Mouse (Mus musculus): ENCODE results near the gene Gzmg.
"Not testable (repeated sequence)": the region's sequence is repeated elsewhere in the genome, so short reads cannot be mapped to it uniquely, and the experiment has no call there.

Gzmg gene

DNA sequence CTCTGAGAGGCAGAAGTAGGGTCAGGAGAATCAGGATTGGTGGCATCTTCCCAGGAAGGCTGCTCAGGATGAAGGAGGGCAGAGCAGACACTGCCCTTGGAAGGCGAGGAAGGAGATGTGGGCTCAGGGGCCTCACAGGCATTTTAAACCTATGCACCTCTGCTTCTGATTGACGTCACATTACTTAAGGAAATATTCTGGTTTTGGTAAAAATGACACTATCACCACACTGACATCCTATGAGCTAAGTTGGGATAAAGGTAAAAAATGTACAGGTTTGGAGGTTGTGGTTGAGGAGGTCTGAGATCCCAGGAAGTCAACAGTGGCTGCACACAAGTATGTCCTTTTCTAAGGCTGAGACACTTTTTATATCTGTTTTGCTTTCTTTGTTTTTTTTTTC is at the start of gene Gzmg:
Gzmg (minus strand) TSS at position 101 of the 400 bp plus-strand sequence.
- not testable (repeated sequence) for DNase-seq (ENCODE audit: low spot score)

- no peak for DNase-seq (ENCODE audit: low spot score)
Observed at GRCm38 (mm10) chr14:56205613-56206012, 46.2 kb upstream of the Gzmg start.

DNA sequence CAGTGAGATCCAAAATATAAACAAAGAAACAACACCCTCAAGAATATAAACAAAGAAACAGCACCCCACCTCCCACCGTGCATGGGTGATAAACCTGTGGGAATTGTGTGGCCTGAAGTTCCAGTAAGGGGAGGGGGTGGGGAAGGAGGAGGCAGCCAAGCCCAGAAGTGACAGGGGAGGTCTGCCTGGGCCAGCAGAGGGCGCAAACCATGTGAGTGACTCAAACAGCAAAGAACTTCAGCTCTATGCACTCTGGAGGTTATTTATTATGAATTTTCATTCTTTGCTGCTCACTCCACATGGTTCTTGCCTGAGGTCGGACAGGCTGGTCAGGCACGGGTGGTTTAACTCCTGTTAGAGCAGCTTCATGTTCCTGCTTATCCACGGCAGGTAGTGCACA is 45.6 kb upstream of the Gzmg start:
- peak; percentile 74 for DNase-seq (ENCODE audit: low spot score)

GRCm38 (mm10) chr14:56203975-56204374 is 44.6 kb upstream of the Gzmg start:
- DNase-seq (ENCODE audit: low spot score), result peak; percentile 87

DNA sequence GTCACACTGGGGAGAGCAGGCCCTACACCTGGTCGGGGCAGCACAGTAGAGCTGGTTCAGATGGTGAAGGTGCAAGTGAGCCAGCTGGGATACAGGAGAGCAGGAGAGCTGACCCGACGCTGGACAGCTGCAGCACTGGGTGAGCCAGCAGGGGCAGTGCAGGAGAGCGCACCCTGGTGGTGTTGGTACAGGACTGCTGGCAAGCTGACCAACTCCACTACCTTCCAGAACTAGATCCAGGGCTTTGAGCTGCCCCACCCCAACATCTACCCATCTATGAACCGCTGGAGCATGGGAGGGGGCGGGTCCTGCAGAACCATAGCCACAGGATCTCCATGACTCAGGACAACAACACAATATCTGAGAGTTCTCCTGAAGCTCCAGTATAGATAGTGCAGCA is 27.6 kb upstream of the Gzmg start:
- peak; percentile 43 for DNase-seq (ENCODE audit: low spot score)

GRCm38 (mm10) chr14:56186521-56186920 is 27.1 kb upstream of the Gzmg start:
- DNase-seq (ENCODE audit: low spot score), result no peak

DNA sequence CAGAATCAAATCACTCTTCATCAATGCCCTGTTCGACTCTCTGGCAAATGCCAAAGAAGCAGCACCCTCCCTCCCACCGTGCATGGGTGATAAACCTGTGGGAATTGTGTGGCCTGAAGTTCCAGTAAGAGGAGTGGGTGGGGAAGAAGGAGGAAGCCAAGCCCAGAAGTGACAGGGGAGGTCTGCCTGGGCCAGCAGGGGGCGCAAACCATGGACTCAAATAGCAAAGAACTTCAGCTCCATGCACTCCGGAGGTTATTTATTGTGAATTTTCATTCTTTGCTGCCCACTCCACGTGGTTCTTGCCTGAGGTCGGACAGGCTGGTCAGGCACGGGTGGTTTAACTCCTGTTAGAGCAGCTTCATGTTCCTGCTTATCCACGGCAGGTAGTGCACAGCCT is 18.3 kb upstream of the Gzmg start:
- DNase-seq (ENCODE audit: low spot score), result peak; percentile 80

DNA sequence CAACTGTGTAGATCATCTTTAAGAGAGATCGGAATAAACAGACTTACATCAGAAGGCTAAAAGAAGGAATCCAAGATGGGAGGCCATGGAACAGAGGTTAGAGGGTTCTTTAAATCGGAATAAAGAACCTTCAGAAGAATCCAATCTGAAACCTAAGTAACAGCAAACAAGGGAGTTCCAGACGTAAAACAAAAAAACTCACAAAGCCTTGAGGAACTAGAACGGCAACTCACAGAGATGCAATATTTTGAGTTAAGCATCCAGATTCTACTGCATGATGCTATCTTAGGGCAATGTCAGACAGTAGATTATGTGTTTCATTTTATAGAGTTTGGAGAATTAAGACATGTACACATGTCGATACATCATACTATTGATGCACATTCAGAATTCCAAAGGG is 15.1 kb upstream of the Gzmg start, which contains the start of gene Gzmn:
Gzmn (minus strand) TSS at position 101 of the 400 bp plus-strand sequence.
- DNase-seq (ENCODE audit: low spot score), result no peak

DNA sequence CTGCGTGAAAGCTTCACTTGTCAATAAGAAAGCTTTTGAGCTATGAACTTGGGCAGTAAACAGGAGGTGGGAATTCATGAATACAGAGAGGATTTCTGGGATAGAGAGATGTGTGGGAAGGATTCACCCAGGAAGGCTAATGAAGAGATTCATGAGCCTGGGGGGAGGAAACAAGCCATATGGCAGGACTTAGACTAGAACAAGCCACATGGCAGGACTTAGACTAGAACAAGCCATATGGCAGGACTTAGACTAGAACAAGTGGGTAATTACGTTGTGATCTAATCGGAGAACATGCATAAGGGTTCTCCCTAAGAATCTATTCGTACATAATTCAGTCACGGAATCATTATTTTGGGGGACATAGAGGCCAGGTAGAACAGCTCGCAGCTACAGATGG is 14.0 kb upstream of the Gzmg start:
- DNase-seq (ENCODE audit: low spot score), result no peak

DNA sequence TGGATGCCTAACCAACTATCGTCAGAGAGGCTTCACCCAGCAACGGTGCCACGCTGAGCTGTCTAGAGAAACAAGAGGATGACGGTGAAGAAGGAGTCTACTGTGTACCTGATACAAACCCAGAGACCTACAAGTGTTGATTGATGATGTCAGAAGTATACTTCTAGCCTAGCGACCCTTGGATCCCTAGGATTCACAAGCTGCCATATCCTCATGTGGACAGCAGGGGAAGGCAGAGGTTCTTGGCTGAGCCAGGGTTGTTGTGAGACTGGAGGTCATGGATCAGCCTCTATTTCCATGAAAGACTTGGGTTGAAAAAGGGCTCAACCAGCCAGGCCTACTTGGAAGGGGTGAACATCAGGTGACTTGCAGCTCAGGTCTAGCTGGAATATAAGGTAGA is 13.4 kb upstream of the Gzmg start:
- DNase-seq (ENCODE audit: low spot score), result no peak

DNA sequence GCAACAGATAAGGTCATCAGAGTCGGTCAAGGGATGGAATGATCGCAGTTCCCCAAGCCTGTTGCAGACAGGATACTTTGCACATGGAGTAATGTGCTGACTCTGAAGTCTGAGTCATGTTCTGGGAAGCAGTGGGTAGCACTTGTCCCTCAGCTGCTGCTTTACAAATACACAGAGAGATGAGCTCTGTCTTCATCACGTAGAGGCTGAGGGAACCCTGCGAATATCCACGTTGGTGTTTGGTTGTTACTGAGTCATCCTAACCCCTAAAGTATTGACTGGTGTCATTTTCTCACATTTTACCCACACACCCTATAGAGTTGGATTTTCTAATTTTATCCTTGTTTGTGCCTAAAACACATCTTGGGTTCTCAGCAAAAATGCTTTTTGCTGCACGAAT is 8.6 kb upstream of the Gzmg start:
- no peak for DNase-seq (ENCODE audit: low spot score)

- no peak for DNase-seq (ENCODE audit: low spot score)
Observed at GRCm38 (mm10) chr14:56162109-56162508, 2.7 kb upstream of the Gzmg start.

DNA sequence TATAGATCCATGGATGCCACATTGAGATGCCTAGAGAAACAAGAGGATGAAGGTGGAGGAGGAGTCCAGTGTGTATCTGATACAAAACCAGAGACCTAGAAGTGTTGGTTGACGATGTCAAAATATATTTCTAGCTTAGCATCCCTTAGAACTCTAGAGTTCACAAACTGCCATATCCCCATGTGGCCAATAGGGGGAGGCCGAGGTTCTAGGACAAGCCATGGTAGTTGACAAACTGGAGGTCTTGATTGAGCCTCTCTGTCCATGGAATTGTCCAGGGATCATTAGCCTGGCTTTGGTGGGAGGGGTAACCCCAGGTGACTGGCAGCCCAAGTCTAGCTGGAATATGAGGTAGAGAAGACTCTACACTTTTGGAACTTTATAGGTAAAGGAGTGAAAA is 4.0 kb downstream of the Gzmg start:
- no peak for DNase-seq (ENCODE audit: low spot score)

GRCm38 (mm10) chr14:56133675-56134074 is 25.7 kb downstream of the Gzmg start:
- DNase-seq (ENCODE audit: low spot score), result not testable (repeated sequence)

DNA sequence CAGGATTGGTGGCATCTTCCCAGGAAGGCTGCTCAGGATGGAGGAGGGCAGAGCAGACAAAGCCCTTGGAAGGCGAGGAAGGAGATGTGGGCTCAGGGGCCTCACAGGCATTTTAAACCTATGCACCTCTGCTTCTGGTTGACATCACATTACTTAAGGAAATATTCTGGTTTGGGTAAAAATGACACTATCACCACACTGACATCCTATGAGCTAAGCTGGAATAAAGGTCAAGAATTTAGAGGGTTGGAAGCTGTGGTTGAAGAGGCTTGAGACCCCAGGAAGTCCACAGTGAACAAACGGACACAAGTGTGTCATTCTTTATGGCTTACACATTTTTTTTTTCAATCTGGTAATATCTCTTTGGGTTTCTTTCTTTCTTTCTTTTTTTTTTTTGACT is 26.9 kb downstream of the Gzmg start, which contains the start of gene Gzmd:
Gzmd (minus strand) TSS at position 101 of the 400 bp plus-strand sequence.
- DNase-seq (ENCODE audit: low spot score), result not testable (repeated sequence)

DNA sequence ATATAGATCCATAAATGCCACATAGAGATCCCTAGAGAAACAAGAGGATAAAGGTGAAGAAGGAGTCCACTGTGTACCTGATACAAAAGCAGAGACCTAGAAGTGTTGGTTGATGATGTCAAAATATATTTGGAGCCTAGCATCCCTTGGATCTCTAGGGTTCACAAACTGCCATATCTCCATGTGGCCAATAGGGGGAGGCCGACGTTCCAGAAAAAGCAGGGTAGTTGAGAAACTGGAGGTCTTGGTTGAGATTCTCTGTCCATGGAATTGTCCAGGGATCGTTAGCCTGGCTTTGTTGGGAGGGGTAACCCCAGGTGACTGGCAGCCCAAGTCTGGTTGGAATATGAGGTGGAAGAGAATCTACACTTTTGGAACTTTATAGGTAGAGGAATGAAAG is 31.0 kb downstream of the Gzmg start:
- DNase-seq (ENCODE audit: low spot score), result no peak

GRCm38 (mm10) chr14:56123516-56123915 is 35.9 kb downstream of the Gzmg start:
- DNase-seq (ENCODE audit: low spot score), result no peak

- DNase-seq (ENCODE audit: low spot score), result no peak
Observed at GRCm38 (mm10) chr14:56120525-56120924, 38.9 kb downstream of the Gzmg start, which contains the start of gene Gzme. Gzme (minus strand) TSS chr14:56120625.

GRCm38 (mm10) chr14:56115531-56116310 is 43.7 kb downstream of the Gzmg start:
- DNase-seq (ENCODE audit: low spot score), result not testable (repeated sequence)

All from testis, postnatal 10 days (tissue).